Mouse (Mus musculus): Measurements from ENCODE around the gene Drd3. TPM values are rescaled to one million over a fixed set of nuclear protein-coding genes. Genes with fewer than 3 reads are reported as not detected.
A peak's percentile ranks its signal among the peaks of the same experiment; 100 is the strongest.

Gene Drd3
- not detected for total RNA-seq (2021)

DNA sequence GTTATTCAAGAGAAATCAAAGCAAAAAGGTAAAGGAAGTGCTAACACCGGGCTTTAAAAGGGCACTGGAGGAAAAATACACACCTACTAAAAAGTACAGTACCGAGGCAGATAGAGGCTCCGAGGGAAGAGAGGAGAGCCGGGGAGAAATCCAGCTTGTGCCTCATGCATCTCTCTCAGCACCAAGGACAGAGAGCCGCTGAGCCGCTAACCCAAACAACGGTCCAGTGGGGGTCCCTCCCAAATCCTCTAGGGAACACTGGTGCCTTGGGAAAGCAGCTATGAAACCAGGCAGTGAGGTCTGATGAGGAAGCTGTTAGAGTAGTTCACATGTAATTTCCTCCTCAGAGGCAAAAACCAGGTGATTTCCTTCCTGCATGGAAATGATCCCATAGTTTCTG lies at the start of gene Drd3:
Gene Drd3 (plus strand): TSS at position 276 of the 400 bp plus-strand sequence.
- intact Hi-C loops (cut with DNase I), result no loop called here
- DNase-seq, result no peak

DNA sequence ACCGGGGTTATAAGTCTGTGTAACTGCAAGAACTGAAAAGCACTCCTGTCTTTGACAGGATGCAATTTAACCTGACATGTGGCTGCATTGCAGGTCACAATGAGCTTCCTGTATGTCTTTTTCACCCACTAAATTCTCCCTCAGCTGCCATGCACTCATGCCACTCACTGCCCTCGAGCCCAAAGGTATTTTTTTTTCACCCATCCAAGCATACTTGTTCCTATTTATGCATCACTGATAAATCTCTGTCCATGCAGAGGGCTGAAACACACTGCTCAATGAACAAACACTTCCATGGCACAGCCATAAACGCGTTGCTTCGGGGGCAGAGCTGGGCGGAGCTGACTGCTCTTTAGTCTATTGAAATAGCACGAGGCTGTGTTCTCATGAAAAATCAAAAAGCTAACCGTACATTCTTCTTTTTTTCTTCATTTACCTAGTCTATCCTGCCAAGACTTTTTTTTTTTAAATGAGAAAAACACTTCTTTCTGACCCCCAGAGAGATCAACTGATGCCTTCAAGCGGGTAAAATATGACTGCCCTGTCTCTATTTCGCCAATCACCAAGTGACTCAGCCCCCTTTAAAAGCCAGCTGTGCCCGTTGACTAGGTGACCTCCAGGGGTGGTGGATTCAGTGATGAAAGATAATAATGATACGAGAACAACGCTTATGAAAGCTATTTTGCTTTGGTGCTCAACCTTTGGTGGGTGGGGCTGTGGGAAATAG lies 45.3 kb upstream of the Drd3 start:
- no peak for DNase-seq

DNA sequence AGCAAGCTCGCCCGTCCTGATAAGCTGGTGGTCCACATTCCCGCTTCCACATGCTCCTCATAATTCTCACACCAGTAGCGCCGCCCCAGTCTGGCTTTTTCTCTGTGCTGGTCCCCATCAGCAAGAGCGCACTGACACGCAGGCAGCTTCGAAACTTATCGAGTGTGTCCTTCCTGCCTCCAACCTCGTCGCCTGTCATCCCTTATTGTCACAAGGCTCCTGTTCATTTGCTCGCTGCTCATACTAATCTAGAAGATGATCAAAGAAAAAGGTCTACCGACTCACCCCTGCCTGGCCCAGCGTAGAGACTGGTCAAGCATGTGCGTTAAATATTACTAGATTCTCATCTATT lies 44.8 kb upstream of the Drd3 start:
- DNase-seq, result peak; percentile 24 to 33
- intact Hi-C loops (cut with DNase I), result no loop called here

More for the DNA sequence above, 45.3 kb upstream of the Drd3 start:
- intact Hi-C loops (cut with DNase I), result no loop called here

DNA sequence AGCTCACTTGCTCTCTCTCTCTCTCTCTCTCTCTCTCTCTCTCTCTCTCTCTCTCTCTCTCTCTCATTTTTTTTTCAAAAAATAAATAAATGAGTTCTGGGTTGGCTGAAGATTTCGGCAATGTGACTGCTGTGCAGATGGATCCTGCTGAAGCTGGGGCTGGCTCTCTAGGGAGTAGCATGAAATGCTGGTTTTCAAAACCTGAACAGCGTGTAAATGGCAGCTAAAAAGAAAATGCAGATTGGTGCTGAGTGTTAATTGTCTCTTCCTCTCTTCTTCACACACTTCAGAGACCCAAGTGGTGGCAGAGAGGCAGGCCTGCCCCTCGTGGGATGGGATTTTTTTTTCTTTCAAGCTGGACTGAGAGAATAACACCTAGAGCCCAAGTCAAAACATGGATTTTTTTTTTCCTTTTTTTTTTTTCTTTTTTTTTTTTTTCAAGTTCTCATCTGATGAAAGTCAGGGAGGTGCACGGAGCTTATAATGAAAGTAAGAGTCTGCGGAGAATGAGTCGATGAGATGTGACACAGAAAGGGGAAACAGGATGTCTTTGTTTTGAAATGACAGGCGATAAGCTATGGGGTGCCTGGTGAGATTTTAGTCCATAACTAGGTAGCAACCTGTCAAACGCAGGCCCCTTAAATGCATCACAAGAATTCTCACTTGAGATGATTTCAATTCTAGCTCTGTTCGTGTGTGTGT lies 44.2 kb upstream of the Drd3 start:
- DNase-seq, result peak in 1 of 2 experiments; percentile 10
- intact Hi-C loops (cut with DNase I), result no loop called here

DNA sequence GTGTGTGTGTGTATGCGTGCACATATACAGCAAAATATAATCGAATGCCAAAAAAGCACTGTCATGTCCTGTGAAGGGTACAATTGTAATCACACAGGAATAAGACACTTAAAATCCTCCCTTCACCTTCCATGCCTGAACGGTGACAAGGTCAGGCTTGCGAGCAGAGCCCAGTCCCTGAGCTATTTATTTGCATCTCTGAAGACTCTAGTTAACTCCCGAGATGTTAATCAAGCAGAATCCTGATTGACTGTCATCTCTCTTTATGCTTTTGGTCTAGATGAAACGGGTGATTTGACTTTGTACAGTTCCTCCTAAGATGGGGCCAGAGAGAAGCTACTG lies 43.7 kb upstream of the Drd3 start:
- DNase-seq, result peak in 1 of 2 experiments; percentile 7
- intact Hi-C loops (cut with DNase I), result no loop called here

DNA sequence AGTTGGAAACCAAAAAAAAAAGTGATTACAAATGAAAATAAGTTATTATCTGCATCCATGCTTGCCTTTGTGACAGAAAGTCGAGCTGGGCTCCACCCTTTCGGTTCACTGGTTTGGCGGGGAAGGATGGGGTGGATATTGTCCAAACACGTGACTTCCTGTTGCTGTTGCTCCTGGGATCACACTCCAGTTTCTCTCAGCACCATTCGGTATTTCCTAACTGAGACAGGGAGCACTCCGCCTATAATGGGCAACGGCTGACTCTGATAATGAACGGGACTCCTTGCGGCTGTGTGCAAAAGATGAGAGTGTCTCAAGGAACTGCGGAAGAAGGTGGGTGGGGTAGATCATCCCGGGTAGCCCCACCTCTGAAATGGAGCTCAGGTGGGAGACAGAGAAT lies 43.2 kb upstream of the Drd3 start:
- DNase-seq, result peak; percentile 70 to 71
- intact Hi-C loops (cut with DNase I), result no loop called here

DNA sequence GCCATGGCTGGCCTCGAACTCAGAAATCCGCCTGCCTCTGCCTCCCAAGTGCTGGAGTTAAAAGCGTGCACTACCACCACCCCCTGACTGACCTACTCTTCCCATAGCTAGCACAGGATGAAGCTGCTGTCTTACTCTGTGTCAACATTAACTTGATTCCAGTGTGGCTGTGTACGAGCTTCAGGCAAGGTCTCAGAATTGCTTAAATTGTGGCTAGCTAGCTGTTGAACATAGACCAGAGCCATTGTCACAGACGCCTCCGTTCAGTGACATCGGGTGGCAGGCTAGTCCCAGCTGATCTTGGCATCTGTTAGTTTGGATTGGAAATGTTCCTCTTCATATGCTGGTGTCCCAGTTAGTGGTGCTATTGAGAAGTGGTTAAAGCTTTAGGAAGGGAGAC lies 42.5 kb upstream of the Drd3 start:
- intact Hi-C loops (cut with DNase I), result no loop called here
- no peak for DNase-seq

DNA sequence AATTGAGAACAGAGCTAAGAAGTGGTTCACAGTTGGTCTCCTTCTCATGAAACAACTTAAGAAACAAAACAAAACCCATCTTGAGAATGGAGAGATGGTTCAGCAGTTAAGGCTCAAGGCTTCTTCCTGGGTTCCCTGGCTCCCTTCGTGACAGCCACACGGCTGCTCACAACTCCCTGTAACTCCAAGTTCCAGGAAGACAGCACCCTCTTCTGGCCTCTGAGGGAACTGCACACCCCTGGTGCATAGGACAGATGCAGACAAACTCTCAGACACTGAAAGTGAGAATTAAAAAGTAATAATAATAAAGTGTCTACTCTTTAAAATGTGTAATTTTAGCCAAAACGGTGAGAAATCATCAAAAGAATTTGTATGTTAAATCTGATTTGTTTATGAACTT lies 29.4 kb upstream of the Drd3 start:
- no peak for DNase-seq

DNA sequence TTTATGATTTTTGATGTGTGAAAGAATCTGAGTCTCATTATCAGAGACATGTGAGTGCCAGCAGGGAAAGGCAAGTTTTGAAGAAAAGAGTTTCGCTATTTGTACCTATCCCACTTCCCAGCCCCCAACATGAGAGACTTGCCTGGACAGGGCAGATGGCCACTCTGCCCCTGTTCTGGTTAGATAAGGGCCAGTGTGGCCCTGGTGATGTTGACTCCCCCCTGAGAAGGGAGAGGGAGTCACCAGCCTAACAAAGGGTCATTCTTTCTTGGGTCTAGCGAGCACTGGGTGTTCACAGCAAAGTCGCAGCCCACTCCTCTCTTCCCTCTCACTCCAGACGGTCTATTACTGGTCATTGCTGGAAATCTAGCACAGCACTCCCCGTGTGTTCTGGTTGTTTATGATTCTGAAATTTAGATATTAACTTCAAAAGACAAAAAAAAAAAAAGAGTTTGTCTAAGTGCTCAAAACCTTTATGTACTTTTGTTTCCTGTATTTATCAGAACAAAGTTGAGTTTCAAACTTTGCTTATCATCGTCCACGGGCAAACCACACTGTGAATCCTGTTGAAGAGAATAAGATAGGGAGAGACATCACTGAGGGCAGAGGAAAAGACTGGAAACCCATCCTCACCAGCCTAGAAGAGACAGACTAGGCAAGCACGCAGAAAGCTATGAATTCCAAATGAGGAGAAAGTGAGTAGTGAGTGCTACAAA lies 24.2 kb upstream of the Drd3 start:
- intact Hi-C loops (cut with DNase I), result no loop called here
- no peak for DNase-seq

More for the DNA sequence above, 29.4 kb upstream of the Drd3 start:
- intact Hi-C loops (cut with DNase I), result no loop called here

DNA sequence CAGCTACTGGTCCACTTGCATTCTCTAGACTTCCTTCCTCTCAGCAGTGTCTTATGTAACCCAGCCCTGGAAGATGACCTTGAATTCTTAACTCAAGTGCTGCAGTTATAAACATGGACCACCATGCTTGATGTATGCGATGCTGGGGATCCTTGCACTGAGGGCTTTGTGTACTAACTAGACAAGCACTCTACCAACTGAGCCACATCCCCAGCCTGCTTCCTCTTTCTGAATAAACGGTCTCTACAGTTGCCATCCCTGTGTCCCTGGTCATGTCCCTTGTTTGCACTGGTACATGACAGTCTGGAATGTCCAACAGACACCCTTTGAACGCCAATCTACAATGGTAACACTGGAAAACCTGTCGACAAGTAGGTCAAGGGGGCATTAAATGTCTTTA lies 23.5 kb upstream of the Drd3 start:
- DNase-seq, result no peak
- intact Hi-C loops (cut with DNase I), result no loop called here

DNA sequence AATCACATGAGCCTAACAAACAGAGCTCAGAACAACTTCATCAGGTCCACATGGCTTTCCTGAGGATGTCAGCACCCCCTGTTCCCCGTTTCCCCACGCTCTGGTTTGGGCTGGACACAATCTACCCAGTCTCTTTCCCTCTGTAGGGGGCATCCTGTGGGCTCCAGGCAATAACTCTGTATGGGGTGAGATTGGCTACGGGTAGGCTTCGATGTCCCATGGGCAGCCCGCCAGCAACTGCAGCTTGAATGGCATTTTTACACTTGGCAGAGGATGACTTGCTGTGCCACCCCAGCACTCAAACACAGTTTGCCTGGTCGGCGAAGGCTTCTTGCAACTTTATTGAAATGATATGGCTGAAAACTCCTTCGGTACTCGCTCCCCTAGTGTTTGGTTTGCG lies 21.3 kb upstream of the Drd3 start:
- no peak for DNase-seq
- intact Hi-C loops (cut with DNase I), result no loop called here

DNA sequence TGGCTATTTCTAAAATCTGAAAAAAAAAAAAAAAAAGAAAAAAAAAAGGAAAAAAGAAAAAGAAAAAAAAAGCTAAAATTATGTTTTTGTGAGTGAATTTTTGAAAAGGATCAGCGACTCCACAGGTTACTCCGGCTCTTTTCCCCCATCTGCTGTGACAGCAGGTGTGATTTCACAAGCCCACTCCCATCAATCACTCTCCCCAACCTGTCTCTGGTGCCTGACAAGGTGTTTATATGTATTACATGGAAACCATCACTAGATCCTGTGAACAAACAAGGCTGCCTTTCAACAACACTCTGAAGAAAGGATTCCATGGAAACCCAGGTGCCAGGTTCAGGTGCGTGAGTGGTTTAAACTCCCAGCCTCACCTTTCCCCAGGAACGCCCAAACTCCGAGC lies 20.9 kb upstream of the Drd3 start:
- intact Hi-C loops (cut with DNase I), result no loop called here
- DNase-seq, result no peak

DNA sequence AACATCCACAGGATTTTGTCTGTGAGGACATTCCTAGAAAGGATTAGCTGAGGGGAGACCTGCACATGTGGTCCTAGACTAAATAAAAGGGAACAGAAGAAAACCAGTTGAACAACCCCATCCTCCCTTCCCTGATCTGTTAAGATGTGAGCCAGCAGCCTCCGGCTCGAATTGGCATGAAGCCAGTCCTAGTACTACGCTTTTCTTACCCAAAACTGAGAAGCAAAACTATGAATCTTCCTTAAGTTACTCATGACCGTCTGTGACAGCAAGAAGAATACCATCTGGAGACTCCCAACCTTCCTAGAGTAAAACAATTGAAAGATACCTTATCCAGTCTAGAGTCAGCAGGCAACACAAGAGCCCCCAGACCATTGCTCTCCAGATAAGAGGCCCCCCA lies 15.9 kb upstream of the Drd3 start:
- no peak for DNase-seq
- intact Hi-C loops (cut with DNase I), result no loop called here

DNA sequence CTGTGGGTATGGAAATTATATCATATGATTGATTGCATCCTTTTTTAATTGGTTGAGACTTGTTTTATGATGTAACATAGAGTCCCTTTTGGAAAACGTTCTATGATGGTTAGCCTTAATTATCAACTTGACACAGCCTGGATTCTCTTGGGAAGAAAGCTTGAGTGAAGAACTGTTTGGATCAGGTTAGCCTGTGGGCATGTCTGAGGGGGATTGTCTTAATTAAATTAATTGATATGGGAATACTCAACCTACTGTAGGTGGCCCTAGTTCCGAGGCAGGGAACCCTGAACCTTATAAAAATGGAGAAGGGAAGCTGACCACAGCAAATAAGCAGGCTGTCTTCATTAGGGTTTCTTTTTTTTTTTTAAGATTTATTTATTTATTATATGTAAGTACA lies 12.9 kb upstream of the Drd3 start:
- no peak for DNase-seq
- intact Hi-C loops (cut with DNase I), result no loop called here

DNA sequence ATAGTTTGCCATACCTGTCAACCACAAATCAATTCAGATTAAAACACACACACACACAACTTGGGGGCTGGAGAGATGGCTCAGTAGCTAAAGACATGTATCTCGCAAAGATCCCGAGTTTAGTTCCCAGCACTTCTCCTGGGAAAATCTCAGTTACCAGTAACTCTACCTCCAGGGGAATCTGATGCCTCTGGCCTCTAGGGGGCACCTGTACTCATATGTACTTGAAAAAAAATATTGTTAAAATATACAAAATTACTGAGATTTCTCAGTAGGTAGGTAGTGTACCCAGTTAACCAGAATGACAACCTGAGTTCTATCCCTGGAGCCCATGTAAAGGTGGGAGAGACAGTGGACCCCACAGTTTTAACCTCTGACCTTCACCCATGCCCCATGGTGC lies 5.4 kb upstream of the Drd3 start:
- no peak for DNase-seq
- intact Hi-C loops (cut with DNase I), result no loop called here

DNA sequence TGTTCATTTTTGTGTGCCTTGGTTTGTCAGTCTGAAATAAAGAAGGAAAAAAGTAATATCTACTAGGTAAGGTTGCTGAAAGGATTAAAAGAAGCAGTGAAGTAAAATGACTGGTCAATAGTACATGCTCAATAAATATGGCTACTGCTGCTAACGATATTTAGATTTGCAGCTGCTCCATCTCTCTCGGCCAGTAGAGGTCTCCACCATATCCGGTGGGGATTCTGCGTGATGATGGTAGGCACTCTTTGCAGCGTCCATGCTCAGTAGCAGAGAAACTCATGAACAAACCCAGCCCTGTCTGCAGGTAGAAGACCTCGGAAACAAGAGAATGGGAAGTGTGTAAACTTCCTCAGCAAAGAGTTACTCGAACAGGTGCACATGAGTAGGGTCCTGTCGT lies 926 bp upstream of the Drd3 start:
- DNase-seq, result no peak
- intact Hi-C loops (cut with DNase I), result no loop called here

DNA sequence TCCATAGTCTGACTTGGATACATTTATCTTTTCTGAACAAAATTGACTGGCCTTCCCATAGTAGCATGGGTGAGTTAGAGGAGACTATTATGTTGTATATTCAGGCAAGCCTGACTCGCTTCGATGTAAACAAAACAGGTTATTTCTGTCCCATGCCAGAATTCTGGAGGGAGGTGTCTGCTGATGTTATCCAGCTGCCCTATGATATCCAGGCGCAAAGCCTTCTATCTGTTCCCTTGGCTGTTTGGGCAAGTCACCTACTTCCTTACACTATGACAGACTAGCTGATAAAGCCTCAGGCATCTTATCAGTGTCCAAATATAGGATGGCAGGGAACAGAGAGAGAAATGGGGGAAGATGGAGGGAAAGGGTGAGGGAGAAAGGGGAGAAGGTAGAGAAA lies 18.5 kb downstream of the Drd3 start:
- peak; percentile 46 to 50 for DNase-seq
- intact Hi-C loops (cut with DNase I), result no loop called here

DNA sequence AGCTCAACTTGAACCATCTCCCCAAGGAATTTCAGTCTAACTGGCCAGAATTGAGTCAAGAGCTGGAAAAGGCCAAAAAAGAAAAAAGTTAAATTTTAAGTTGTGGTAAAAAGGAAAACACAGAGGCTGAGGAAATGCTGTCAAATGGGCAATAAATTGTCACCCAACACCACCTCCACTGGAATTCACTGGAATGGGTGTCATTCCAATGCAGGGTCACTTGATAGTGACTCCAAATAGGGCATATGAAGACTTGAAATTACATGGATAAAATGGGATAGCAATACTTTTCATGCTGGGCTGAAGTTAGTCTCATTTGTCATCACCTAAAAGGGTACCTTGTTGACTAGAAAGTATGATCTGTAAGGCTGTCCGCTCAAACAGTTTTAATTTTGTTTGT lies 18.9 kb downstream of the Drd3 start:
- intact Hi-C loops (cut with DNase I), result no loop called here
- peak in 1 of 2 experiments; percentile 2 for DNase-seq

DNA sequence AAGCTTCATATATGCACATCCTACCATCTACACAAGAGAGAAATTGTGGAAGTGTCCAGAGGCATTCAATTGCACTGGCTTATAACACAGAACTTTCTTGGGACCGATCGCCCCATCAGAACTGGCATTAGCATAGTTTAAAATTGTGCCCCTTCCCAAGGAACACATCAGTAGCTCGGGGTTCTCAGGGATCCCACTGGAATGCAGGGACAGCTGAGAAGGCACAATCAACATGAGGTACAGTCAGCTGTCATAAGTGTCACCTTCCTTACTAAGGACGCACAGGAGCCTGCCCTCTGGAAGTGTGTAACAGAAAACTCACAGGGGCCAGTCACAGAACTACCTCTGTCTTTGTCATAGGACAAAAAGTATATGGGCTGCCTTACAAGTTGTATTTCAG lies 19.7 kb downstream of the Drd3 start:
- no peak for DNase-seq
- intact Hi-C loops (cut with DNase I), result no loop called here

DNA sequence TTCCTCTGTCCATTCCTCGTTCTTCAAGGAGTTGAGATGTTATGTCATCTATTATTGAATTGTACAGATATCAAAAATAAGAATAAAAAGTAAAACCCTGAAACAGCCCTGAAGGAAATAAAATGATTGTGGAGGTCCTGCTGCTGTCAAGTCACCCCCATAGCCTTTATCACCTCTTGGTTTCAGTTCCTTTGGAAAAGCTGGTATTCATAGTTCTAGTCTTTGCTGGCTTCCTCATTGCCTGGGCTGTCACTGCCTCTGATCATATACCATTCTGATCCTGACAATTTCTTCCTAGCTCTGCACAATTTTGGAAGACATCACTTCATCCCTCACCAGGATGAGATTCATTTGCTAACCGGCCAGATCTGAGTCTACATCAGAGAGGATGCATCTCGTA lies 23.1 kb downstream of the Drd3 start:
- intact Hi-C loops (cut with DNase I), result no loop called here
- DNase-seq, result no peak

DNA sequence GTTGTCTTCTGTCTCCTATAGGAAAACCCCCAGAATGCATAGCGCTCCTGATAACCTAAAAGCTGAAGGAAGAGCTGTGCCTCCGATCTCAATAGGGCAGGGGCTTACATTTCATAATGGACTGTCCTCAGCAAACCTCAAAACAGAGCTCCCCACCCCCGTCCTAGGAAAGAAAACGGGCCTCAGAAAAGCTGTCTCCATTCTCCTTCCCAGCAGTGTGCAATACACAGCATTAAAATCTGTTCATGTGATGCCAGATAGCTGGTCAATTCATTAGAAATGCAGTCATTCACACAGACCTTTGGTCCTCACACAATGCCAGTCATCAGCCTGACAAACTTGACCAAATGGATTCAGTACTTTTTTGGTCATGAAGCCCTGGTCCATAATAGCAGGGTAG lies 45.7 kb downstream of the Drd3 start:
- intact Hi-C loops (cut with DNase I), result loop anchor here (10.0 kb wide), 1 partner anchor 1635 kb away; no protein-coding TSS in a partner anchor
- DNase-seq, result no peak
